Comparison of ENCODE assay signal across 9 mouse cellular contexts in genomic region chr7:119186374-119186773, GRCm38 (mm10). TPM values are rescaled to one million over a fixed set of nuclear protein-coding genes. Genes with fewer than 3 reads are reported as not detected.
DNase-seq lines count a peak whose midpoint lies in the region; ATAC-seq lines count a peak whose summit lies in the region.
"Had no signal": no experiment of that assay in that cellular context is flagged by ENCODE, and none has a peak within 500 bp of the region (broad histone marks: within the 10 kb centered on the region; RNA-seq: fewer than 3 reads in every experiment).

No protein-coding gene starts in this region.

- no peaks in the 10 kb centered on the region for H3K9me3 ChIP-seq in midbrain, embryonic 10.5 days (replicated peaks)
- no peaks in the 10 kb centered on the region for H3K9me3 ChIP-seq in midbrain, embryonic 13.5 days
- H3K9me3 ChIP-seq: megakaryocyte, embryonic 14.5 days had no signal

- no peak overlapping the region for H3K27ac ChIP-seq in midbrain, embryonic 10.5 days (replicated peaks)
- H3K27ac ChIP-seq in midbrain, embryonic 13.5 days: no peak overlapping the region

- DNase-seq in adrenal gland, adult (ENCODE audit: inconsistent age in 2 of 2, low spot score in 1 of 2): peak; percentile 31 to 73
- no peak for DNase-seq in adrenal gland, postnatal 4 days (ENCODE audit: low spot score in 2 of 2)
- DNase-seq in midbrain, embryonic 10.5 days (ENCODE audit: low spot score): peak; percentile 50
- peak; percentile 43 to 62 for DNase-seq in kidney, postnatal 25 days
- no peak for DNase-seq in thymus, adult 18-20 months

- H3K9ac ChIP-seq in midbrain, embryonic 13.5 days (replicated peaks): no peak overlapping the region

- H3K4me3 ChIP-seq in midbrain, embryonic 10.5 days: no peak overlapping the region
- no peak overlapping the region for H3K4me3 ChIP-seq in midbrain, embryonic 13.5 days (replicated peaks)
- H3K4me3 ChIP-seq: megakaryocyte, embryonic 14.5 days had no signal

- peaks cover 25% of the 10 kb centered on the region for H3K4me1 ChIP-seq in midbrain, embryonic 10.5 days
- peaks cover 30% of the 10 kb centered on the region for H3K4me1 ChIP-seq in midbrain, embryonic 13.5 days (replicated peaks)
- H3K4me1 ChIP-seq: megakaryocyte, embryonic 14.5 days had no signal

- no peak for ATAC-seq in midbrain, embryonic 13.5 days
- ATAC-seq in megakaryocyte progenitor cell, adult 5-6 weeks (replicated peaks; ENCODE audit: poor library complexity): peak; percentile 58; the same call in 1 of the 2 replicates
- no peak for ATAC-seq in megakaryocyte-erythroid progenitor cell, adult 5-6 weeks (replicated peaks; ENCODE audit: low FRiP score, low TSS enrichment, poor library complexity, severe bottlenecking)

- 14% methylated on average over 11 of the region's 11 CpGs for WGBS in midbrain, embryonic 10.5 days
- WGBS in midbrain, embryonic 13.5 days: 14% methylated on average over 11 of the region's 11 CpGs

- no peak overlapping the region for H3K4me2 ChIP-seq in midbrain, embryonic 13.5 days (replicated peaks)

- no peaks in the 10 kb centered on the region for H3K36me3 ChIP-seq in midbrain, embryonic 10.5 days
- H3K36me3 ChIP-seq in midbrain, embryonic 13.5 days: no peaks in the 10 kb centered on the region

- H3K27me3 ChIP-seq in midbrain, embryonic 10.5 days (ENCODE audit: low read depth, poor library complexity, severe bottlenecking): peaks cover 48% of the 10 kb centered on the region
- H3K27me3 ChIP-seq in midbrain, embryonic 13.5 days: peaks cover 22% of the 10 kb centered on the region

RNA-seq across cellular contexts. Expression of gene Gpr139, which starts 2.0 kb away (rescaled TPM):
- total RNA-seq in adrenal gland, postnatal 4 days (2021): under 1 TPM in 1 of 2 experiments, not detected in 1; 0.06 TPM
- polyA plus RNA-seq in midbrain, embryonic 10.5 days (2016; fragmentation: Nextera tagmentation; extraction: Ambion mirVana): 0.80 and 1.7 TPM in 2 replicates
- polyA plus RNA-seq in midbrain, embryonic 13.5 days (2015; fragmentation: Nextera tagmentation; extraction: Ambion mirVana): 6.6 and 7.6 TPM in 2 replicates
- not detected in 2 replicates for total RNA-seq in megakaryocyte progenitor cell, adult 5-6 weeks (2015)
- total RNA-seq in megakaryocyte progenitor cell, adult 5-6 weeks (2017): not detected in 2 replicates
- total RNA-seq in megakaryocyte-erythroid progenitor cell, adult 5-6 weeks (2014; fragmentation: Nextera tagmentation): not detected in 2 replicates
- total RNA-seq in megakaryocyte-erythroid progenitor cell, adult 5-6 weeks (2017): not detected in 2 replicates

Comparison
In these comparisons a context has a peak if more than half of its experiments do, and no peak if none do; other contexts are left out.
1. DNase-seq: peak in adrenal gland, adult (2 of 2), midbrain, embryonic 10.5 days (single experiment) and kidney, postnatal 25 days (2 of 2); none in adrenal gland, postnatal 4 days (0 of 2) and thymus, adult 18-20 months (0 of 2).